Mouse (Mus musculus): ENCODE results near the gene Ildr1. TPM values are rescaled to one million over a fixed set of nuclear protein-coding genes. Genes with fewer than 3 reads are reported as not detected.

The Ildr1 gene
- total RNA-seq, 2 experiments from 2014 or later = not detected

- no peak for DNase-seq (ENCODE audit: low spot score in 2 of 2)
Observed at GRCm38 (mm10) chr16:36770830-36771229, 77.1 kb downstream of the Ildr1 start.

DNA sequence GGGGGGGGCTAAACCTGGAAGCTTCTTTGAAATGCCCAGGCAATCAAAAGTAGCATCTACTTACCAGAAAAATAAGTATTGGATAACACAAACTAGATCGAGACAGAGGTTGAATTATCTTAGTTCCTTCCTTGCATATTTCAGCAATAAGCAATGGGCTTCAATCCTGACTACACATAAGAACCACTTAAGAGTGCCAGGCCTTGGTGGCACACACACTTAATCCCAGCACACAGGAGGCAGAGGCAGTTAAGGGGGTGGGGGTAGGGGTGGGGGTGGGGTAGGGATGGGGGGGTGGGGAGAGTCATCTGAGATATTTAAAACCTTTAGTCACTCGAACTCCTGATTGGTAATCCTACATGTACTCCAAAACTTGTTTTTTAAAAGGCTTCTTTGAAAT, 77.5 kb downstream of the Ildr1 start:
- DNase-seq (ENCODE audit: low spot score in 2 of 2) = no peak

GRCm38 (mm10) chr16:36771703-36772102, 77.9 kb downstream of the Ildr1 start:
- no peak for DNase-seq (ENCODE audit: low spot score in 2 of 2)

- no peak for DNase-seq (ENCODE audit: low spot score in 2 of 2)
Observed at GRCm38 (mm10) chr16:36772996-36773395, 79.2 kb downstream of the Ildr1 start.

DNA sequence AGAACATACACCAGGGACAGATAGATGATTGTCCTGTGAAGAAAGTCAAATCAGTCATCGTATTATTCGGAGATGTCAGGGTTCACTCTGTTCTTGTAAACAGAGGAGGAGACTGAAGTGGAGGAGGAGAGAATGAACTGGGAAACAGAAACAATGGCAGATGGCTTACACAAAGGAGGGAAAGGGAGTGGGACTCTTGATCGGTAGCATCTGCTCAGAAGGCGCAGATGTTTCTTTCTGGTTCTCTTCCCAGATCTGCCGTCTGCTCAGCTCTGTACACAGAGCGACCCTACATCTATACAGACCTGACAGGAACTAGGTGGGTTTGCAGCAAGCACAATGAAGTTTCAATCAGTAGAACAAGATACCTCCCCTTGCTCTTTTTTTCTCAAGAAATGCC, 81.9 kb downstream of the Ildr1 start:
- no peak for DNase-seq (ENCODE audit: low spot score in 2 of 2)

Other genes with a start within 250 kb of the Ildr1 start
- gene Stfa3, start 238.6 kb upstream of the Ildr1 start, total RNA-seq (2021) = 1 to 10 TPM; 1.3 to 8.3 TPM
- under 1 TPM; 0.31 to 0.32 TPM for gene Casr, start 131.8 kb upstream of the Ildr1 start, total RNA-seq (2021)
- gene Cd86, start 27.9 kb upstream of the Ildr1 start, total RNA-seq (2021) = 1 to 10 TPM; 1.9 to 2.3 TPM
- gene Slc15a2, start 91.0 kb downstream of the Ildr1 start, total RNA-seq (2021) = 1 to 10 TPM; 1.2 to 2.0 TPM
- gene Iqcb1, start 134.4 kb downstream of the Ildr1 start, total RNA-seq (2021) = 10 to 100 TPM; 16.9 to 18.7 TPM
- under 1 TPM; 0.39 to 0.93 TPM for gene Eaf2, start 181.0 kb downstream of the Ildr1 start, total RNA-seq (2021)
- 10 to 100 TPM; 40.0 to 42.9 TPM for gene Golgb1, start 181.2 kb downstream of the Ildr1 start, total RNA-seq (2021)
- gene Hcls1, start 241.0 kb downstream of the Ildr1 start, total RNA-seq (2021) = 1 to 10 TPM; 7.2 to 8.3 TPM

All from gastrocnemius, postnatal 4 days (tissue).